Mouse (Mus musculus) G1E (cell line): ENCODE data around the gene Celf2.

Experiments
- CTCF ChIP-seq: IDR thresholded peaks from 2 replicates; pipeline ENCODE4 v1.5.1; 2012; ENCODE audit warnings: low read depth, low read length, inconsistent platforms, mixed read lengths
- GATA1 ChIP-seq: IDR thresholded peaks from 2 replicates; pipeline ENCODE4 v1.6.1; 2012; ENCODE audit warnings: borderline replicate concordance, low read length, inconsistent platforms, mixed read lengths
- POLR2AphosphoS5 ChIP-seq: IDR thresholded peaks from 2 replicates; pipeline ENCODE4 v1.6.1; 2012; ENCODE audit warnings: low read depth, low read length, inconsistent platforms; ENCODE audit not compliant: insufficient replicate concordance
- TAL1 ChIP-seq: conservative IDR thresholded peaks from 2 replicates; pipeline ENCODE4 v1.6.1; 2012; ENCODE audit warnings: low read depth, low read length, inconsistent platforms, mixed read lengths

DNA sequence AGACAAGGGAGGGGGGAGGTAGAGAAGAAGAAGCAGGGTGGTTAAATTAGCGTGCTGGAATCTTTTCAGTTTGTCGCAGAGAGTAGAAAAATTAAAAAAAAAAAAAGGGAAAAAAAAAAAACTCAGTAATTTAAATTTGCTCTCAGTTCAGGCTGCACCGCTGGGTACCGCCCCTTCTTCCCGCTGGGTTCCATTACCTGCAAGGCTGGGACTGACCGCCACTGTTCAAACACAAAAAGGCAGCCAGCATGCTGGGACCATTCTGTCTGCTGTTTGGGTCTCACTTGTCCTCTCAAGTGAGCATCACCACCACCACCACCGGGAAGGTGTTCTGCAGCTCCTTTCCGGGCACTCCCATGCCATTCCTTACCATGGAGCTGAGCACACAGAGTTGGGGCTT is 113.4 kb downstream of the Celf2 start:
- no peak for TF ChIP-seq TAL1
- TF ChIP-seq CTCF, result no peak
- TF ChIP-seq GATA1, result no peak
- TF ChIP-seq POLR2AphosphoS5, result no peak
